Mouse (Mus musculus) ES-Bruce4 (cell line): Measurements from ENCODE around the gene Iqca.

ENCODE experiments used
- CTCF ChIP-seq: IDR thresholded peaks from one replicate; pipeline ENCODE4 v1.8.1; 2011; ENCODE audit warnings: low read depth, low read length
- EP300 ChIP-seq: IDR thresholded peaks from 2 replicates; pipeline ENCODE4 v1.6.1; 2011; ENCODE audit warnings: low read depth, low read length; ENCODE audit not compliant: insufficient read depth
- POLR2A ChIP-seq: IDR thresholded peaks from one replicate; pipeline ENCODE4 v1.8.1; 2011; ENCODE audit warnings: low read length; ENCODE audit not compliant: insufficient read depth

DNA sequence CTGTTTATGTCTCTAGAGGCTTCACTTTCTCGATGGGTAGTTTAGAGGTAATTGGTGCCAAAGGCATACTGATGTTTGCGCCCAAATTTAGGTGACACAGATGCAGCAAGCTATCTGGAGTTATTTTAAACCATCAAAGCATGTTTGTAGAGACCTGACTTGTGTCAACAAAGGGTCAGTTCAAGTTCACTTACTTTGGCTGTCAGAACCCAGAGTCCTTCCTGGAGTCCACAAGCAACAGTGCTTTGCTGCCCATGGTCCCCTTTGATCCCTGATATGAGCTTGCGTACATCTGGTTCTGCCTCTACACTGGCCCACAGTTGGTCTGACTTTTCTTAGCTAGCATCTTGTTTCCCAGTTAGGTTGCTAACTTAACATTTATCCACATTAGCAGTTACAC, 153.3 kb downstream of the Iqca start:
- no peak for TF ChIP-seq CTCF
- TF ChIP-seq POLR2A, result no peak
- TF ChIP-seq EP300, result no peak
